In genomic region chr1:159702038-159702437, GRCm38 (mm10) we compare ENCODE assay signal across 12 mouse cellular contexts.
DNase-seq lines count a peak whose midpoint lies in the region; ATAC-seq and TF ChIP-seq lines count a peak whose summit lies in the region.
"Had no signal": no experiment of that assay in that cellular context is flagged by ENCODE, and none has a peak within 500 bp of the region (broad histone marks: within the 10 kb centered on the region; RNA-seq: fewer than 3 reads in every experiment).

No protein-coding gene starts in this region.

- no peak for TF ChIP-seq EP300 in heart, adult 2 months (IDR thresholded peaks at IDR 0.05; ENCODE audit: insufficient read depth, low read depth, low read length)

- no peak overlapping the region for H3K4me2 ChIP-seq in neural tube, embryonic 15.5 days
- no peak overlapping the region for H3K4me2 ChIP-seq in embryonic facial prominence, embryonic 14.5 days (ENCODE audit: low read depth, low read length)
- H3K4me2 ChIP-seq: embryonic facial prominence, embryonic 13.5 days; heart, embryonic 15.5 days; liver, embryonic 15.5 days had no signal

- no peaks in the 10 kb centered on the region for H3K4me1 ChIP-seq in heart, adult 2 months (ENCODE audit: control insufficient read depth, insufficient read depth, low read length)
- H3K4me1 ChIP-seq in neural tube, embryonic 15.5 days: 0 out of 2 replicates have a peak, but pooled peaks cover 2% of the 10 kb centered on the region
- H3K4me1 ChIP-seq in embryonic facial prominence, embryonic 14.5 days (ENCODE audit: control insufficient read depth, insufficient read depth, low read length): no peaks in the 10 kb centered on the region
- H3K4me1 ChIP-seq: heart, embryonic 15.5 days; liver, embryonic 15.5 days had no signal

- H3K9me3 ChIP-seq in neural tube, embryonic 15.5 days (replicated peaks): no peaks in the 10 kb centered on the region
- H3K9me3 ChIP-seq in embryonic facial prominence, embryonic 14.5 days (ENCODE audit: control insufficient read depth, low read length): no peaks in the 10 kb centered on the region
- H3K9me3 ChIP-seq: embryonic facial prominence, embryonic 13.5 days; heart, embryonic 15.5 days; liver, embryonic 15.5 days had no signal

- no peak for TF ChIP-seq POLR2A in heart, adult 2 months (IDR thresholded peaks at IDR 0.05; ENCODE audit: insufficient read depth, low read depth, low read length)

- no peaks in the 10 kb centered on the region for H3K79me2 ChIP-seq in heart, adult 2 months (replicated peaks; ENCODE audit: control insufficient read depth, insufficient read depth, low read length)

- no peak overlapping the region for H3K9ac ChIP-seq in heart, adult 2 months (ENCODE audit: low read depth, low read length)
- H3K9ac ChIP-seq in neural tube, embryonic 15.5 days (replicated peaks): no peak overlapping the region
- no peak overlapping the region for H3K9ac ChIP-seq in embryonic facial prominence, embryonic 14.5 days (ENCODE audit: low read depth, low read length)
- H3K9ac ChIP-seq: embryonic facial prominence, embryonic 13.5 days; heart, embryonic 15.5 days; liver, embryonic 15.5 days had no signal

- ATAC-seq in neural tube, embryonic 15.5 days (ENCODE audit: low FRiP score): no peak
- ATAC-seq in embryonic facial prominence, embryonic 14.5 days (ENCODE audit: low read depth): no peak
- ATAC-seq: Patski had no signal

- no peak overlapping the region for H3K27ac ChIP-seq in heart, adult 2 months
- no peak overlapping the region for H3K27ac ChIP-seq in neural tube, embryonic 15.5 days (replicated peaks)
- no peak overlapping the region for H3K27ac ChIP-seq in embryonic facial prominence, embryonic 14.5 days (replicated peaks; ENCODE audit: low read depth, low read length)
- H3K27ac ChIP-seq: embryonic facial prominence, embryonic 13.5 days; heart, embryonic 15.5 days; liver, embryonic 15.5 days had no signal

- TF ChIP-seq CTCF in heart, adult 2 months (IDR thresholded peaks at IDR 0.05): no peak

- H3K36me3 ChIP-seq in heart, adult 2 months (ENCODE audit: control insufficient read depth, insufficient read depth, low read length): no peaks in the 10 kb centered on the region
- H3K36me3 ChIP-seq in neural tube, embryonic 15.5 days: no peaks in the 10 kb centered on the region
- H3K36me3 ChIP-seq in embryonic facial prominence, embryonic 14.5 days (ENCODE audit: control insufficient read depth, insufficient read depth, low read length): no peaks in the 10 kb centered on the region
- H3K36me3 ChIP-seq: embryonic facial prominence, embryonic 13.5 days; heart, embryonic 15.5 days; liver, embryonic 15.5 days had no signal

- no peaks in the 10 kb centered on the region; the same call in 1 of the 2 replicates for H3K27me3 ChIP-seq in heart, adult 2 months (ENCODE audit: control insufficient read depth, insufficient read depth, low read length)
- H3K27me3 ChIP-seq in neural tube, embryonic 15.5 days (replicated peaks): no peaks in the 10 kb centered on the region
- no peaks in the 10 kb centered on the region for H3K27me3 ChIP-seq in embryonic facial prominence, embryonic 14.5 days (replicated peaks; ENCODE audit: control insufficient read depth, insufficient read depth, low read length)
- H3K27me3 ChIP-seq: embryonic facial prominence, embryonic 13.5 days; heart, embryonic 15.5 days; liver, embryonic 15.5 days had no signal

- no peak overlapping the region for H3K4me3 ChIP-seq in heart, adult 2 months
- H3K4me3 ChIP-seq in neural tube, embryonic 15.5 days (replicated peaks): no peak overlapping the region
- H3K4me3 ChIP-seq in embryonic facial prominence, embryonic 14.5 days (ENCODE audit: low read depth, low read length): no peak overlapping the region
- H3K4me3 ChIP-seq: embryonic facial prominence, embryonic 13.5 days; heart, embryonic 15.5 days; liver, embryonic 15.5 days had no signal

- DNase-seq in heart, adult 8-10 months (ENCODE audit: low spot score): peak; percentile 12
- DNase-seq in heart, adult 2 months: no peak
- peak; percentile 28 for DNase-seq in neural tube, embryonic 10.5 days (ENCODE audit: extremely low spot score, low spot score)
- peak; percentile 78 for DNase-seq in embryonic facial prominence, embryonic 14.5 days (ENCODE audit: low spot score)
- DNase-seq in thymus, postnatal 25 days: peak; percentile 6
- DNase-seq in gastrocnemius, postnatal 36 days: no peak
- DNase-seq in MN1 (ENCODE audit: low spot score): no peak

- intact Hi-C loops in heart, adult 2 months (cut with DNase I): no loop called here
- intact Hi-C loops in gastrocnemius, postnatal 36 days (cut with DNase I): no loop called here

- 72% methylated on average over 6 of the region's 9 CpGs for WGBS in heart, adult 2 months
- 90% methylated on average over 9 of the region's 9 CpGs for WGBS in neural tube, embryonic 15.5 days
- 93% methylated on average over 8 of the region's 9 CpGs for WGBS in embryonic facial prominence, embryonic 14.5 days

Comparison
In these comparisons a context has a peak if more than half of its experiments do, and no peak if none do; other contexts are left out.
1. DNase-seq: peak in heart, adult 8-10 months (single experiment), neural tube, embryonic 10.5 days (single experiment), embryonic facial prominence, embryonic 14.5 days (single experiment) and thymus, postnatal 25 days (single experiment); none in heart, adult 2 months (0 of 2), gastrocnemius, postnatal 36 days (0 of 2) and MN1 (single experiment).